Mouse (Mus musculus) hindbrain, postnatal 0 days (tissue): ENCODE measurements at regions not wholly inside any gene's neighbourhood (a gene's known extent, or its start where the extent isn't known, plus 50 kb on each side); places are given as distances from the start of the nearest gene placed in this dataset.

ENCODE experiments used
- ATAC-seq: fragments of 200-750 bp; cut with Nextera tagmentation; 2 replicates; pipeline ENCODE4 v1.8.0; 2017; ENCODE audit warnings: mild to moderate bottlenecking, moderate TSS enrichment, moderate library complexity
- DNase-seq: peaks from one replicate; pipeline ENCODE4 v3.0.0-alpha.2; 2015; ENCODE audit warnings: low spot score
- H3K27ac ChIP-seq: fragments of 300-500 bp; sonication (generic); 2 replicates; pipeline ENCODE4 v1.5.1; 2014; ENCODE audit warnings: mild to moderate bottlenecking
- H3K27me3 ChIP-seq: fragments of 300-500 bp; sonication (generic); 2 replicates; pipeline ENCODE4 v1.6.1; 2014; ENCODE audit warnings: low read length, mixed read lengths; ENCODE audit not compliant: insufficient read depth
- H3K36me3 ChIP-seq: fragments of 300-500 bp; sonication (generic); 2 replicates; pipeline ENCODE4 v1.6.1; 2014; ENCODE audit warnings: low read length, mixed read lengths; ENCODE audit not compliant: insufficient read depth
- H3K4me1 ChIP-seq: fragments of 300-500 bp; sonication (generic); 2 replicates; pipeline ENCODE4 v1.6.1; 2014; ENCODE audit warnings: antibody characterized with exemption, low read length, mixed read lengths; ENCODE audit not compliant: insufficient read depth
- H3K4me2 ChIP-seq: fragments of 300-500 bp; sonication (generic); 2 replicates; pipeline ENCODE4 v1.6.1; 2014; ENCODE audit warnings: low read depth, mild to moderate bottlenecking, low read length, moderate library complexity, mixed read lengths
- H3K4me3 ChIP-seq: fragments of 300-500 bp; sonication (generic); 2 replicates; pipeline ENCODE4 v1.5.1; 2014; ENCODE audit warnings: low read length
- H3K9ac ChIP-seq: fragments of 300-500 bp; sonication (generic); replicated peaks from 2 replicates; pipeline ENCODE4 v1.6.1; 2014; ENCODE audit warnings: mild to moderate bottlenecking, low read length, moderate library complexity, mixed read lengths
- H3K9me3 ChIP-seq: fragments of 300-500 bp; sonication (generic); 2 replicates; pipeline ENCODE4 v1.6.1; 2016; ENCODE audit warnings: low read length, mixed read lengths
- CTCF ChIP-seq: IDR thresholded peaks from 2 replicates; pipeline ENCODE4 v1.5.1; 2016; ENCODE audit warnings: antibody characterized with exemption, control low read depth, low read depth
- WGBS: fragments of 180-500 bp; shearing (Covaris S2); extraction: QIAGEN DNeasy Blood & Tissue Kit; methylation state at CpG from one replicate; pipeline ENCODE4 v1.1.7; 2014; 5-methylcytosine and 5-hydroxymethylcytosine counted together

DNA sequence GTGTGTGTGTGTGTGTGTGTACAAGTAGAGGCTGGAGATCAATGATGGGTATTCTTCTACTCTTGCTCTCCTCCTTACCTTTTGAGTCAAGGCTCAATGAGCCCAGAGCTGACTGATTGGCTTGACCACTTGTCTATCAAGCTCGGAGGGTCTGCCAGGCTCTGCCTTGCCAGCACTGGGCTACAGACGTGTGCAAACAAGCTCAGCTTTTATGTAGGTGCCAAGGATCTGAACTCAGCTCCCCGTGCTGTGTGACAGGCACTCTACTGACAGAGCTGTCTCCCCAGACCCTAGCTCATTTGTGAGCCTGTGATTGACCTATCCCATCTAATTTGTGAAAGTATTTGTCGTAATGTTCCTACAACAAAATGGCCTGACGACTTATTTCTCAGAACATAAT, 54.2 kb upstream of the Cdc42bpa start:
- H3K9ac ChIP-seq, result no peak overlapping the region
- 89% methylated on average over 5 of the region's 5 CpGs for WGBS
- no peak for ATAC-seq
- H3K27ac ChIP-seq, result no peak overlapping the region
- H3K4me3 ChIP-seq, result no peak overlapping the region
- no peaks in the 10 kb centered on the region for H3K27me3 ChIP-seq
- no peak overlapping the region for H3K4me2 ChIP-seq
- no peaks in the 10 kb centered on the region for H3K36me3 ChIP-seq
- H3K4me1 ChIP-seq, result no peaks in the 10 kb centered on the region
- no peak for TF ChIP-seq CTCF
- no peaks in the 10 kb centered on the region for H3K9me3 ChIP-seq
- DNase-seq, result no peak

DNA sequence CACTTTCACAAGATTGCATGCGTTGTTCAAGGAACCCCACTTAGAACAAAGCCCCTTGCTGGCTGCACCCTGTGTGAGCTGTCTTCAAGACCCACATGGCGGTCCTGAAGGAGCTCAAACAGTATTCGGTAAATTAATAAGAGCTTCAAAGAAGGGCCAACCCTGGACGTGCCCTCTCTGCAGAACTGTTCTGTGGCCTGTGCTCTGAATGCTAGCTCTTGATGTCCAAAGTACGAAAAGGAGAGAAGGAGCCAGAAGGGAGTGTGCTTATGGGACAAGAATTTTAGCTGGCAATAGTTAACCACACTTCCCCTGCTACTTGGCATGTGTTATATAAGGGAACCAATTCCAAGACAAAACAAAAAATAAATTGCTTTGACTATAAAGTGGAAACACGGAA, 67.6 kb upstream of the Cdc42bpa start:
- Histone ChIP-seq H3K4me2 (no peak overlapping the region), H3K27ac (no peak overlapping the region), H3K4me1 (no peaks in the 10 kb centered on the region), H3K27me3 (no peaks in the 10 kb centered on the region), H3K36me3 (no peaks in the 10 kb centered on the region), H3K9me3 (no peaks in the 10 kb centered on the region), H3K4me3 (no peak overlapping the region), H3K9ac (no peak overlapping the region)
- 90% methylated on average over 6 of the region's 6 CpGs for WGBS
- no peak for TF ChIP-seq CTCF
- ATAC-seq (no peak), DNase-seq (no peak)

DNA sequence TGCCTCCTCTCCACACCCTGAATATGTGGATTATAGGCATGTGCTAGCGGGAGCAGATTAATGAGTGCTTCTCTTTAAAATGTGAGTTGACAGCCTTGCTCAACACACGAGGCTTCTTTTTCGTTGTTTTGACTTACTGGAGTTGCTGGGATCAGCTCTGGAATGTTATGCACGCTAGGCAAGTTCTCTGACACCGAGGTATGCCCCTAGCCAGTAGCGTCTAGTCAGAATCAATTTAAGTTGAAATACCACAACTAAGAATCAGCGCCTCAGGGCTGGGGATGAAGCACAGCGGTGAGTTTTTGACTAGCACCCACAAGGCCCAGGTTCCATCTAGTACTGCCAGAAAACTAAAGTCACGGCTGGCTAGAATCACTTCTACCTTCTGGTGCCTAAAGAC, 72.4 kb upstream of the Cdc42bpa start:
- no peak for TF ChIP-seq CTCF

DNA sequence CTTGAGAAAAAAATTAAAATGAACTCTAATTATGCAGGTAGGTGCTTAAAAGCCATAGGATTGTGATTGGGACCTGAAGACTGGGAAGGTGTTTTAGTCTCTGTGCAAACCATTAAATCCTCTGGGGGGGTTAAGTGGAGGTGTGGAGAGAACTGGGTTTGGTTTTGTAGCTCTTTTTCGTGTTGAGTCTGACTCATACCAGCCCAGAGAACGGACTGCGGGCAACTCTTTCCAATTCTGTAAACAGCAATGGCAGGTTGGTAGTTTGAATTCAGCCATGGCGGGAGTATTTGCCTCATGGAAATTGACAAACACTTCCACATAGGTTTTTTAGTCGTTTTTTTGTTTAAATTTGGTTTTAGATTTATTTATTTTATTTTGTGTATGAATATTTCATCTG, 77.7 kb upstream of the Ahctf1 start:
- Histone ChIP-seq H3K9ac (no peak overlapping the region), H3K9me3 (no peaks in the 10 kb centered on the region), H3K27me3 (no peaks in the 10 kb centered on the region), H3K4me1 (no peaks in the 10 kb centered on the region), H3K4me3 (no peak overlapping the region), H3K36me3 (no peaks in the 10 kb centered on the region), H3K27ac (no peak overlapping the region), H3K4me2 (no peak overlapping the region)
- 81% methylated on average over 5 of the region's 5 CpGs for WGBS
- TF ChIP-seq CTCF, result no peak
- ATAC-seq, result no peak
- no peak for DNase-seq

More for the DNA sequence above, 72.4 kb upstream of the Cdc42bpa start:
- DNase-seq, result no peak
- no peak for ATAC-seq
- Histone ChIP-seq H3K9me3 (no peaks in the 10 kb centered on the region), H3K4me2 (no peak overlapping the region), H3K36me3 (no peaks in the 10 kb centered on the region), H3K27me3 (no peaks in the 10 kb centered on the region), H3K27ac (no peak overlapping the region), H3K4me1 (no peaks in the 10 kb centered on the region), H3K4me3 (no peak overlapping the region), H3K9ac (no peak overlapping the region)
- WGBS, result 64% methylated on average over 9 of the region's 9 CpGs

DNA sequence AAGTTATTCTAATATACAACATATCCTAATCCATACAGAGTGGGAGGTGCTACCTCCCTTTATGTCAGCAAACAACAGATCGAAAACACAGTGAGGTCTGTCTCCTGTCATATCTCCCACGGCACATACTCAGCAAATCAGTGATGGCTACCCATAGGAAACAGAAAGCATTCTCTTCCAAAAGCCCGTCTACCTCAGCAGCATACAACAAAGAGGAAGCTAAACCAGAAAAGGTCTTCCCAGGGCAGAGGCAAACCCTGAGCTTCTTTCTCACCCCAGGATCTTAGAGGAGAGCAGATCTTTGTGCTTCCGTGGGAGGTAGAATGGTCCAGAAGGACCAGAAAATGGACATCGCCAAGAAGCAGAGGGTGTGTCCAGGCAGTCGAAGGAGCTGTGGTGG, 74.4 kb upstream of the Ahctf1 start:
- no peaks in the 10 kb centered on the region for H3K9me3 ChIP-seq
- DNase-seq (no peak), ATAC-seq (no peak)
- 87% methylated on average over 6 of the region's 6 CpGs for whole genome bisulfite sequencing
- H3K27ac ChIP-seq, result no peak overlapping the region
- H3K4me3 ChIP-seq, result no peak overlapping the region
- H3K4me1 ChIP-seq, result no peaks in the 10 kb centered on the region
- no peaks in the 10 kb centered on the region for H3K36me3 ChIP-seq
- H3K9ac ChIP-seq, result no peak overlapping the region
- no peak for TF ChIP-seq CTCF
- H3K27me3 ChIP-seq, result no peaks in the 10 kb centered on the region
- H3K4me2 ChIP-seq, result no peak overlapping the region

DNA sequence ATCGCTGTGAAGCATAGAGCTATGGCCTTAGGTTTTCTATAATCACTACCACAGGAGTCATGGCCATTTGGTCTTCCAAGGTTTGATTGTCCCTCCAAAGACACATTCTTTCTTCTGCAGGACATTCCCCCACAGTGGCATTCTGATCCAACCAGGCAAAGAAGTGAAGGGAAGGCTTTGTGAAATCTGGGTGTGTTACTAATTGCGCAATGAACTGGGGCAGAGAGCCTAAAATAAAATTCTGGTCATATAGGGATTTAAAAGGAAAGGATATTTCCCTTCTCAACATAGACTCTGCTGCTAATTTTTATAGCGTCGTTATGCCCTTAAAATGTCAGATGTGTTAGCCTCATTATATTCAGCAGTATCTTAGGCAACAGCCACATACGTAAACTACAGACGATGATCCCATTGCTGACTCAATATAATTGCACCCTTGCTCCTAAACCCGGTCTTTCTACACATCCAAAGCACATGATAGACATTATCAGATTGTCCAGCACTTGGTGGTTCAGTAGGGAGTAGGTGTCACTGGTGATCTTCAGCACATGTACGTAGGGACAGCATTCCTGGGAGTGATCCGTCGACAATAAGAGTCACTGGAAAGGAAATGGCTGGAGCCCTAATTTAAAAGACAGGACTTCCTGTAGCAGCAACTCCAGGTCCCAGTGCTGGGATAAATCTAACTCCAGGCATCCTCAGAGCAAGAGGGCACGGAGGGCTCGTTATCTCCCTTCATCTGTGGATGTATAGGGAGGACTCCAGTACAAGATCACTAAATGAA, 70.5 kb upstream of the Ahctf1 start:
- 85% methylated on average over 12 of the region's 12 CpGs for WGBS
- Histone ChIP-seq H3K27ac (no peak overlapping the region), H3K9ac (no peak overlapping the region), H3K4me2 (no peak overlapping the region), H3K27me3 (no peaks in the 10 kb centered on the region), H3K4me3 (no peak overlapping the region), H3K36me3 (no peaks in the 10 kb centered on the region), H3K4me1 (no peaks in the 10 kb centered on the region), H3K9me3 (no peaks in the 10 kb centered on the region)
- no peak for TF ChIP-seq CTCF
- DNase-seq (no peak), ATAC-seq (no peak)

DNA sequence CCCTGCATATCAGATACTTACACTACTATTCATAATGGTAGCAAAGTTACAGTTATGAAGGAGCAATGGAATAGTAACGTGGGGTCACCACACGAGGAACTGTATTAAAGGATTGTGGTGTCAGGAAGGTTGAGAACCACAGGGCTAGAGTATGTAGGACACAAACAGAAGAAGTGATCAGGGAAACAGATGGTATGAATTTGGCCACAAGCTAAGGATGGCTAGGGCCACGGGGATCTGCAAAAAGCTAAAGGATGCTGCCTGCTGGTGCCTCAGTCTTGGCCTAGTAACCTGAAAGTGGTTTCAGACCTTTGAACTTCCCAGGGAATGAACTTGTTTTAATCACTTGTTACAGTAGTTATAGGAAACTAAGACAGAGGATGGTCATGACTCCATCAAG, 68.5 kb upstream of the Ahctf1 start:
- Histone ChIP-seq H3K36me3 (no peaks in the 10 kb centered on the region), H3K27ac (no peak overlapping the region), H3K4me3 (no peak overlapping the region), H3K4me1 (no peaks in the 10 kb centered on the region), H3K27me3 (no peaks in the 10 kb centered on the region), H3K9me3 (no peaks in the 10 kb centered on the region), H3K9ac (no peak overlapping the region), H3K4me2 (no peak overlapping the region)
- no peak for ATAC-seq
- no peak for DNase-seq
- 90% methylated on average over 3 of the region's 3 CpGs for WGBS
- no peak for TF ChIP-seq CTCF
